Mouse (Mus musculus) forebrain, embryonic 16.5 days (tissue): ENCODE results near the gene Nr3c2. TPM values are rescaled to one million over a fixed set of nuclear protein-coding genes. Genes with fewer than 3 reads are reported as not detected.

Experiments
- ATAC-seq: fragments of 200-750 bp; cut with Nextera tagmentation; 2 replicates; pipeline ENCODE4 v1.8.0; 2017; ENCODE audit warnings: mild to moderate bottlenecking, moderate library complexity
- H3K27ac ChIP-seq: fragments of 300-500 bp; sonication (generic); 2 replicates; pipeline ENCODE4 v1.5.1; 2014; ENCODE audit warnings: low read length, control low read depth
- H3K27me3 ChIP-seq: fragments of 300-500 bp; sonication (generic); replicated peaks from 2 replicates; pipeline ENCODE4 v1.6.1; 2014; ENCODE audit warnings: low read length; ENCODE audit not compliant: control insufficient read depth, insufficient read depth
- H3K36me3 ChIP-seq: fragments of 300-500 bp; sonication (generic); 2 replicates; pipeline ENCODE4 v1.6.1; 2014; ENCODE audit not compliant: control insufficient read depth, insufficient read depth
- H3K4me1 ChIP-seq: fragments of 300-500 bp; sonication (generic); replicated peaks from 2 replicates; pipeline ENCODE4 v1.6.1; 2014; ENCODE audit warnings: low read length; ENCODE audit not compliant: control insufficient read depth, insufficient read depth
- H3K4me2 ChIP-seq: fragments of 300-500 bp; sonication (generic); 2 replicates; pipeline ENCODE4 v1.6.1; 2014; ENCODE audit warnings: mild to moderate bottlenecking, low read length, control low read depth
- H3K4me3 ChIP-seq: fragments of 300-500 bp; sonication (generic); replicated peaks from 2 replicates; pipeline ENCODE4 v1.5.1; 2014; ENCODE audit warnings: mild to moderate bottlenecking, low read length, control low read depth
- H3K9ac ChIP-seq: fragments of 300-500 bp; sonication (generic); replicated peaks from 2 replicates; pipeline ENCODE4 v1.6.1; 2014; ENCODE audit warnings: low read depth, low read length, control low read depth
- H3K9me3 ChIP-seq: fragments of 300-500 bp; sonication (generic); 2 replicates; pipeline ENCODE4 v1.6.1; 2016; ENCODE audit warnings: low read length; ENCODE audit not compliant: control insufficient read depth
- WGBS: fragments of 180-500 bp; shearing (Covaris S2); extraction: QIAGEN DNeasy Blood & Tissue Kit; methylation state at CpG from one replicate; pipeline ENCODE4 v1.1.7; 2014; 5-methylcytosine and 5-hydroxymethylcytosine counted together
- polyA plus RNA-seq: library from polyadenylated mRNA; unstranded; fragments of >200 nt; fragmentation: Nextera tagmentation; extraction: Ambion mirVana; gene quantifications from 2 replicates; pipeline ENCODE4 v1.2.1, GENCODE M21; 2015

Nr3c2 gene
- polyA plus RNA-seq, 1 experiment from 2014 or later: 5.3 TPM

- 86% methylated on average over 4 of the region's 4 CpGs for WGBS
- ATAC-seq: no peak
- no peak overlapping the region for H3K27ac ChIP-seq
- H3K27me3 ChIP-seq: no peaks in the 10 kb centered on the region
- H3K9ac ChIP-seq: no peak overlapping the region
- no peak overlapping the region for H3K4me3 ChIP-seq
- no peaks in the 10 kb centered on the region for H3K4me1 ChIP-seq
- no peaks in the 10 kb centered on the region for H3K9me3 ChIP-seq
- H3K4me2 ChIP-seq: no peak overlapping the region
- H3K36me3 ChIP-seq: no peaks in the 10 kb centered on the region
Measured at GRCm38 (mm10) chr8:77169757-77170438, 270.7 kb downstream of the Nr3c2 start.

- H3K4me3 ChIP-seq: no peak overlapping the region
- H3K9ac ChIP-seq: no peak overlapping the region
- no peak overlapping the region for H3K27ac ChIP-seq
- no peak for ATAC-seq
- H3K4me1 ChIP-seq: no peaks in the 10 kb centered on the region
- H3K27me3 ChIP-seq: no peaks in the 10 kb centered on the region
- H3K36me3 ChIP-seq: no peaks in the 10 kb centered on the region
- WGBS: 94% methylated on average over 4 of the region's 4 CpGs
- no peak overlapping the region for H3K4me2 ChIP-seq
- H3K9me3 ChIP-seq: no peaks in the 10 kb centered on the region
Measured at GRCm38 (mm10) chr8:77170439-77170759, 271.2 kb downstream of the Nr3c2 start.

- H3K36me3 ChIP-seq: no peaks in the 10 kb centered on the region
- H3K9ac ChIP-seq: no peak overlapping the region
- no peak for ATAC-seq
- no peak overlapping the region for H3K27ac ChIP-seq
- no peak overlapping the region for H3K4me2 ChIP-seq
- no peaks in the 10 kb centered on the region for H3K4me1 ChIP-seq
- WGBS: 73% methylated on average over 12 of the region's 12 CpGs
- no peak overlapping the region for H3K4me3 ChIP-seq
- H3K27me3 ChIP-seq: no peaks in the 10 kb centered on the region
- no peaks in the 10 kb centered on the region for H3K9me3 ChIP-seq
Measured at GRCm38 (mm10) chr8:77173075-77173657, 273.9 kb downstream of the Nr3c2 start.

- Histone ChIP-seq H3K4me2 (no peak overlapping the region), H3K9ac (no peak overlapping the region), H3K27me3 (no peaks in the 10 kb centered on the region), H3K27ac (no peak overlapping the region), H3K4me3 (no peak overlapping the region), H3K36me3 (no peaks in the 10 kb centered on the region), H3K4me1 (no peaks in the 10 kb centered on the region), H3K9me3 (no peaks in the 10 kb centered on the region)
- ATAC-seq: no peak
- WGBS: 47% methylated on average over 3 of the region's 3 CpGs
Measured at GRCm38 (mm10) chr8:77173736-77174135, 274.5 kb downstream of the Nr3c2 start.

GRCm38 (mm10) chr8:77175471-77175870, 276.2 kb downstream of the Nr3c2 start:
- no peak overlapping the region for H3K27ac ChIP-seq
- H3K4me1 ChIP-seq: no peaks in the 10 kb centered on the region
- ATAC-seq: no peak
- no peak overlapping the region for H3K4me3 ChIP-seq
- no peaks in the 10 kb centered on the region for H3K36me3 ChIP-seq
- no peak overlapping the region for H3K9ac ChIP-seq
- WGBS: 91% methylated on average over 4 of the region's 4 CpGs
- no peaks in the 10 kb centered on the region for H3K9me3 ChIP-seq
- H3K27me3 ChIP-seq: no peaks in the 10 kb centered on the region
- H3K4me2 ChIP-seq: no peak overlapping the region

- no peaks in the 10 kb centered on the region for H3K36me3 ChIP-seq
- H3K4me2 ChIP-seq: no peak overlapping the region
- no peak overlapping the region for H3K9ac ChIP-seq
- H3K27me3 ChIP-seq: no peaks in the 10 kb centered on the region
- no peak overlapping the region for H3K27ac ChIP-seq
- no peak for ATAC-seq
- WGBS: 91% methylated on average over 4 of the region's 4 CpGs
- no peaks in the 10 kb centered on the region for H3K4me1 ChIP-seq
- no peaks in the 10 kb centered on the region for H3K9me3 ChIP-seq
- H3K4me3 ChIP-seq: no peak overlapping the region
Measured at GRCm38 (mm10) chr8:77176343-77176742, 277.1 kb downstream of the Nr3c2 start.

GRCm38 (mm10) chr8:77185816-77186215, 286.6 kb downstream of the Nr3c2 start:
- WGBS: 95% methylated on average over 28 of the region's 28 CpGs
- ATAC-seq: no peak
- Histone ChIP-seq H3K4me1 (peaks cover 26% of the 10 kb centered on the region), H3K4me2 (no peak overlapping the region), H3K27ac (no peak overlapping the region), H3K9ac (no peak overlapping the region), H3K4me3 (no peak overlapping the region), H3K27me3 (no peaks in the 10 kb centered on the region), H3K36me3 (no peaks in the 10 kb centered on the region), H3K9me3 (no peaks in the 10 kb centered on the region)

GRCm38 (mm10) chr8:77186914-77187536, 287.8 kb downstream of the Nr3c2 start:
- 45% methylated on average over 9 of the region's 9 CpGs for WGBS
- Histone ChIP-seq H3K9ac (no peak overlapping the region), H3K27ac (no peak overlapping the region), H3K4me3 (no peak overlapping the region), H3K36me3 (no peaks in the 10 kb centered on the region), H3K4me1 (peaks cover 26% of the 10 kb centered on the region), H3K9me3 (no peaks in the 10 kb centered on the region), H3K27me3 (no peaks in the 10 kb centered on the region), H3K4me2 (no peak overlapping the region)
- peak; percentile 62 for ATAC-seq

GRCm38 (mm10) chr8:77187748-77188147, 288.5 kb downstream of the Nr3c2 start:
- 27% methylated on average over 9 of the region's 9 CpGs for WGBS
- peak; percentile 41 for ATAC-seq
- H3K27ac ChIP-seq: no peak overlapping the region

More at GRCm38 (mm10) chr8:77187748-77188147, 288.5 kb downstream of the Nr3c2 start:
- H3K9ac ChIP-seq: no peak overlapping the region
- no peak overlapping the region for H3K4me3 ChIP-seq
- H3K4me1 ChIP-seq: peaks cover 26% of the 10 kb centered on the region
- H3K4me2 ChIP-seq: no peak overlapping the region
- no peaks in the 10 kb centered on the region for H3K36me3 ChIP-seq
- H3K27me3 ChIP-seq: no peaks in the 10 kb centered on the region
- H3K9me3 ChIP-seq: no peaks in the 10 kb centered on the region
